Comparison of ENCODE assay signal across 10 mouse cellular contexts in the genomic region with DNA sequence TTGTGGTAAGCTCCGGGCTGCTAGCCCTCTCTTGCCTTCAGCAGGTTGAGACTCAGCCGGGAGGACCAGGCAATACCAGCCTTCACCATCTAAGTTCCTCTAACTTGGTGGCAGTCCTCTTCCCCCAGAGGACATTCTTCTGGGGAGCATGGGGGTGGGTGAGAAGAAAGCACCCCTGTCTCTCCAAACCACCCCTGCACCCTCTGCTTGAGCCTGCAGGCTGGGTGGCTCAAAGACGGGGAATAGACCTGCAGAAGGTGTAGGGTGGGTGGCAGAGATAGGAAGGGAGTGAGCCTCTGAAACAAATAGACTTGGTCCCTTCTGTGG. TPM values are rescaled to one million over a fixed set of nuclear protein-coding genes. Genes with fewer than 3 reads are reported as not detected.
DNase-seq lines count a peak whose midpoint lies in the region; ATAC-seq and TF ChIP-seq lines count a peak whose summit lies in the region.
"Had no signal": no experiment of that assay in that cellular context is flagged by ENCODE, and none has a peak within 500 bp of the region (broad histone marks: within the 10 kb centered on the region; RNA-seq: fewer than 3 reads in every experiment).

No protein-coding gene starts in this region.

- peak overlapping the region; percentile 87 for H3K9ac ChIP-seq in forebrain, embryonic 16.5 days (replicated peaks; ENCODE audit: low read depth, low read length)
- no peak overlapping the region for H3K9ac ChIP-seq in liver, embryonic 16.5 days (ENCODE audit: low read depth, low read length)

- H3K9me3 ChIP-seq in heart, embryonic 10.5 days: no peaks in the 10 kb centered on the region
- H3K9me3 ChIP-seq in E14TG2a.4 (ENCODE audit: low read length): no peaks in the 10 kb centered on the region
- H3K9me3 ChIP-seq in forebrain, embryonic 16.5 days (ENCODE audit: control insufficient read depth, low read length): no peaks in the 10 kb centered on the region
- no peaks in the 10 kb centered on the region for H3K9me3 ChIP-seq in liver, embryonic 16.5 days (replicated peaks; ENCODE audit: control insufficient read depth, low read length)

- TF ChIP-seq CTCF in E14TG2a.4 (conservative IDR thresholded peaks at IDR 0.05; ENCODE audit: low read length): no peak

- no peak for DNase-seq in heart, embryonic 10.5 days (ENCODE audit: low spot score)
- no peak for DNase-seq in heart, postnatal 14 days
- no peak for DNase-seq in layer of hippocampus, adult 18-20 months (ENCODE audit: low spot score in 2 of 2)
- DNase-seq in embryo, embryonic 10.5 days (ENCODE audit: low spot score): no peak
- no peak for DNase-seq in gastrocnemius, adult 8-10 months (ENCODE audit: low spot score in 2 of 2)
- DNase-seq: B cell, adult 2 months had no signal

- H3K4me2 ChIP-seq in forebrain, embryonic 16.5 days (ENCODE audit: low read length): peak overlapping the region; percentile 91
- H3K4me2 ChIP-seq in liver, embryonic 16.5 days (ENCODE audit: low read depth, low read length): 0 out of 2 replicates have a peak overlapping the region, but pooled peaks have one; percentile 36

- H3K36me3 ChIP-seq in heart, embryonic 10.5 days: no peaks in the 10 kb centered on the region
- no peaks in the 10 kb centered on the region for H3K36me3 ChIP-seq in E14TG2a.4 (ENCODE audit: insufficient read depth, low read length)
- no peaks in the 10 kb centered on the region for H3K36me3 ChIP-seq in forebrain, embryonic 16.5 days (ENCODE audit: control insufficient read depth, insufficient read depth)
- H3K36me3 ChIP-seq in liver, embryonic 16.5 days (ENCODE audit: control insufficient read depth, insufficient read depth): no peaks in the 10 kb centered on the region

- WGBS in heart, embryonic 10.5 days: 18% methylated on average over 3 of the region's 3 CpGs
- WGBS in forebrain, embryonic 16.5 days: 20% methylated on average over 3 of the region's 3 CpGs
- 15% methylated on average over 3 of the region's 3 CpGs for WGBS in liver, embryonic 16.5 days (ENCODE audit: insufficient replicate concordance)

- ATAC-seq in forebrain, embryonic 16.5 days: peak; percentile 13
- ATAC-seq in liver, embryonic 16.5 days (ENCODE audit: low read depth): no peak

- H3K4me3 ChIP-seq in heart, embryonic 10.5 days: peak overlapping the region; percentile 76
- H3K4me3 ChIP-seq in E14TG2a.4 (replicated peaks; ENCODE audit: low read length): peak overlapping the region; percentile 76
- H3K4me3 ChIP-seq in forebrain, embryonic 16.5 days (replicated peaks; ENCODE audit: low read length): peak overlapping the region; percentile 79
- no peak overlapping the region for H3K4me3 ChIP-seq in liver, embryonic 16.5 days (ENCODE audit: low read depth, low read length)

- intact Hi-C loops in heart, postnatal 14 days (cut with DNase I): no loop called here

- peaks cover 23% of the 10 kb centered on the region for H3K27me3 ChIP-seq in heart, embryonic 10.5 days (ENCODE audit: insufficient read depth, poor library complexity, severe bottlenecking)
- H3K27me3 ChIP-seq in E14TG2a.4 (ENCODE audit: insufficient read depth, low read length): peaks cover 53% of the 10 kb centered on the region
- H3K27me3 ChIP-seq in forebrain, embryonic 16.5 days (replicated peaks; ENCODE audit: control insufficient read depth, insufficient read depth, low read length): no peaks in the 10 kb centered on the region
- peaks cover 20% of the 10 kb centered on the region for H3K27me3 ChIP-seq in liver, embryonic 16.5 days (ENCODE audit: control insufficient read depth, insufficient read depth, low read depth, low read length)

- H3K27ac ChIP-seq in heart, embryonic 10.5 days: peak overlapping the region; percentile 92
- peak overlapping the region; percentile 81 for H3K27ac ChIP-seq in forebrain, embryonic 16.5 days (ENCODE audit: low read length)
- H3K27ac ChIP-seq in liver, embryonic 16.5 days (ENCODE audit: low read length): no peak overlapping the region

- peaks cover 21% of the 10 kb centered on the region for H3K4me1 ChIP-seq in heart, embryonic 10.5 days
- peaks cover 5% of the 10 kb centered on the region; the same call in 1 of the 2 replicates for H3K4me1 ChIP-seq in E14TG2a.4 (replicated peaks; ENCODE audit: low read depth, low read length)
- peaks cover 8% of the 10 kb centered on the region; the same call in 1 of the 2 replicates for H3K4me1 ChIP-seq in forebrain, embryonic 16.5 days (replicated peaks; ENCODE audit: control insufficient read depth, insufficient read depth, low read length)
- H3K4me1 ChIP-seq in liver, embryonic 16.5 days (ENCODE audit: control insufficient read depth, low read depth, low read length): no peaks in the 10 kb centered on the region

RNA-seq across cellular contexts. Expression of a gene that starts 1.3 kb away (rescaled TPM):
- 5.2 and 5.3 TPM in 2 replicates for polyA plus RNA-seq in heart, embryonic 10.5 days (2016; fragmentation: Nextera tagmentation; extraction: Ambion mirVana)
- under 1 TPM; 0.22 to 0.45 TPM for total RNA-seq in heart, postnatal 14 days (2021)
- 9.7 and 10.3 TPM in 2 replicates for polyA plus RNA-seq in forebrain, embryonic 16.5 days (2015; fragmentation: Nextera tagmentation; extraction: Ambion mirVana)
- 0.02 and 0.07 TPM in 2 replicates for polyA plus RNA-seq in liver, embryonic 16.5 days (2015; fragmentation: Nextera tagmentation; extraction: Ambion mirVana)
- total RNA-seq in layer of hippocampus, adult 18-20 months (2021): 10 to 100 TPM; 32.8 to 35.6 TPM
- not detected for total RNA-seq in gastrocnemius, adult 8-10 months (2022)
- total RNA-seq: hematopoietic stem cell, adult 5-6 weeks had no signal

Comparison
In these comparisons a context has a peak if more than half of its experiments do, and no peak if none do; other contexts are left out.
1. RNA of a gene that starts 1.3 kb away (total RNA-seq): 32.8 to 35.6 TPM in layer of hippocampus, adult 18-20 months; 0.22 to 0.45 TPM in heart, postnatal 14 days and not detected in gastrocnemius, adult 8-10 months; every median in the first group is over 10 times any median in the second.